Mouse (Mus musculus) kidney, postnatal 36 days (tissue): Measurements from ENCODE around the gene Carmil1.

Source experiments
- DNase-seq, 2 experiments: peaks; one replicate each; pipeline ENCODE4 v3.0.0; 2021 to 2022; ENCODE audit warnings: mixed read lengths in 2 of 2

The Carmil1 gene

GRCm38 (mm10) chr13:24280439-24281431 lies at the start of gene Carmil1:
Carmil1 (minus strand) TSS chr13:24280795.
- peak; percentile 87 to 90 for DNase-seq

- peak; percentile 34 to 58 for DNase-seq
These were observed 49.5 kb upstream of the Carmil1 start for GRCm38 (mm10) chr13:24330128-24330527.

GRCm38 (mm10) chr13:24328036-24328817 lies 47.6 kb upstream of the Carmil1 start:
- DNase-seq: peak in 1 of 2 experiments; percentile 18

GRCm38 (mm10) chr13:24327201-24327600 lies 46.6 kb upstream of the Carmil1 start, which contains the start of gene Cmah:
Cmah (plus strand) TSS chr13:24327404.
- DNase-seq: peak; percentile 71 to 81

- DNase-seq: no peak
These were observed 40.7 kb upstream of the Carmil1 start for GRCm38 (mm10) chr13:24321313-24321712.

- DNase-seq: peak; percentile 32 to 70
These were observed 38.0 kb upstream of the Carmil1 start for GRCm38 (mm10) chr13:24318618-24319017.

- DNase-seq: no peak
These were observed 36.0 kb upstream of the Carmil1 start for GRCm38 (mm10) chr13:24316563-24316962.

GRCm38 (mm10) chr13:24311011-24311940 lies 30.7 kb upstream of the Carmil1 start:
- no peak for DNase-seq

GRCm38 (mm10) chr13:24306248-24306647 lies 25.7 kb upstream of the Carmil1 start:
- DNase-seq: peak in 1 of 2 experiments; percentile 64

- no peak for DNase-seq
These were observed 24.9 kb upstream of the Carmil1 start for GRCm38 (mm10) chr13:24305486-24305885.

- peak; percentile 34 to 66 for DNase-seq
These were observed 16.7 kb upstream of the Carmil1 start for GRCm38 (mm10) chr13:24297252-24297651.

GRCm38 (mm10) chr13:24287381-24287780 lies 6.8 kb upstream of the Carmil1 start:
- peak; percentile 54 to 70 for DNase-seq

GRCm38 (mm10) chr13:24279762-24280438 lies 695 bp downstream of the Carmil1 start:
- peak; percentile 66 to 83 for DNase-seq

GRCm38 (mm10) chr13:24279407-24279761 lies 1.2 kb downstream of the Carmil1 start:
- DNase-seq: no peak

- DNase-seq: no peak
These were observed 7.7 kb downstream of the Carmil1 start for GRCm38 (mm10) chr13:24272740-24273377.

GRCm38 (mm10) chr13:24269100-24269465 lies 11.5 kb downstream of the Carmil1 start:
- DNase-seq: no peak

- DNase-seq: no peak
These were observed 12.1 kb downstream of the Carmil1 start for GRCm38 (mm10) chr13:24268355-24269099.

GRCm38 (mm10) chr13:24264760-24265159 lies 15.8 kb downstream of the Carmil1 start:
- no peak for DNase-seq

- DNase-seq: no peak
These were observed 17.0 kb downstream of the Carmil1 start for GRCm38 (mm10) chr13:24263560-24263959.
